Comparison of ENCODE assay signal across 10 mouse cellular contexts in the genomic region with DNA sequence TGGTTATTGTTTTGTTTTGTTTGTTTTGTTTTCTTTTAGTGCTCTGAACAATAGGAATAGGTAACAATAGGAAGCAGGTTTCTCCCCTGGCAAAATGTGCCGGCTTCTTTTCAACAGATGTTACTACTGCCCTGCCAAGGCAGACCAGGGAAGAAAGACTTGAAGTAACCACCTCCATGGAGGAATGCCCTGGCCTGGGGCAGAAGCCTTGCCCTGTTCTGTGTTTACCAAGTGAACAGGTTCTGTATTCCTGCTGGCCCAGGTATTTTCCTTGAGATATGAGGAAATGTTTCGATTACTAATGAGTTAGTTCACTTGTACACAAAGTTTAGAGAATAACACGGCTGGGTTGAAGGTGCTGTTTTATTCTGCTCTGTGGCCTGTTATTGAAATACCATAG. TPM values are rescaled to one million over a fixed set of nuclear protein-coding genes. Genes with fewer than 3 reads are reported as not detected.
A peak's percentile ranks its signal among the peaks of the same experiment; 100 is the strongest.
DNase-seq lines count a peak whose midpoint lies in the region; ATAC-seq and TF ChIP-seq lines count a peak whose summit lies in the region.
"Had no signal": no experiment of that assay in that cellular context is flagged by ENCODE, and none has a peak within 500 bp of the region (broad histone marks: within the 10 kb centered on the region; RNA-seq: fewer than 3 reads in every experiment).

No protein-coding gene starts in this region.

- peaks cover 16% of the 10 kb centered on the region for H3K4me1 ChIP-seq in embryonic facial prominence, embryonic 15.5 days
- H3K4me1 ChIP-seq in liver, postnatal 0 days (ENCODE audit: insufficient read depth), result peaks cover 20% of the 10 kb centered on the region

- no peaks in the 10 kb centered on the region for H3K9me3 ChIP-seq in embryonic facial prominence, embryonic 15.5 days (replicated peaks)
- no peaks in the 10 kb centered on the region for H3K9me3 ChIP-seq in liver, postnatal 0 days (ENCODE audit: low read length)

- 59% methylated on average over 3 of the region's 3 CpGs for WGBS in embryonic facial prominence, embryonic 15.5 days
- 68% methylated on average over 3 of the region's 3 CpGs for WGBS in liver, postnatal 0 days (ENCODE audit: insufficient replicate concordance)

- H3K36me3 ChIP-seq in embryonic facial prominence, embryonic 15.5 days, result no peaks in the 10 kb centered on the region
- H3K36me3 ChIP-seq in liver, postnatal 0 days (replicated peaks; ENCODE audit: insufficient read depth, low read length), result no peaks in the 10 kb centered on the region

- no peak overlapping the region for H3K9ac ChIP-seq in embryonic facial prominence, embryonic 15.5 days
- peak overlapping the region; percentile 83 for H3K9ac ChIP-seq in liver, postnatal 0 days (replicated peaks)

- H3K27ac ChIP-seq in embryonic facial prominence, embryonic 15.5 days (replicated peaks), result no peak overlapping the region
- H3K27ac ChIP-seq in liver, postnatal 0 days (ENCODE audit: low read depth), result no peak overlapping the region

- peak; percentile 10 for DNase-seq in cerebellum, adult 11-12 months
- DNase-seq in kidney, adult 18-20 months, result peak; percentile 35
- DNase-seq in liver, postnatal 0 days, result no peak
- DNase-seq in adrenal gland, adult (ENCODE audit: inconsistent age in 2 of 2, low spot score in 1 of 2), result no peak
- no peak for DNase-seq in cerebellum, adult 8-10 months
- no peak for DNase-seq in adrenal gland, postnatal 14 days
- DNase-seq: heart, postnatal 10 days had no signal

- H3K4me2 ChIP-seq in embryonic facial prominence, embryonic 15.5 days (replicated peaks), result peak overlapping the region; percentile 87
- peak overlapping the region; percentile 97 for H3K4me2 ChIP-seq in liver, postnatal 0 days (ENCODE audit: low read depth, low read length)

- ATAC-seq in cerebellum, adult (ENCODE audit: insufficient number of reproducible peaks, low FRiP score, low TSS enrichment), result no peak
- no peak for ATAC-seq in embryonic facial prominence, embryonic 15.5 days (ENCODE audit: insufficient number of reproducible peaks, low FRiP score, low TSS enrichment, low read depth)
- no peak for ATAC-seq in liver, postnatal 0 days

- no peaks in the 10 kb centered on the region for H3K27me3 ChIP-seq in embryonic facial prominence, embryonic 15.5 days
- 0 out of 2 replicates have a peak, but pooled peaks cover 3% of the 10 kb centered on the region for H3K27me3 ChIP-seq in liver, postnatal 0 days (ENCODE audit: insufficient read depth, low read length)

- no peak for TF ChIP-seq CTCF in liver, postnatal 0 days (IDR thresholded peaks at IDR 0.05; ENCODE audit: low read depth)

- no peak for TF ChIP-seq EP300 in liver, postnatal 0 days (IDR thresholded peaks at IDR 0.05; ENCODE audit: low read depth)

- peak overlapping the region; percentile 67 for H3K4me3 ChIP-seq in embryonic facial prominence, embryonic 15.5 days (replicated peaks)
- H3K4me3 ChIP-seq in liver, postnatal 0 days (ENCODE audit: low read depth, low read length), result peak overlapping the region; percentile 81

RNA-seq across cellular contexts. Expression of a gene that starts 1.4 kb away (rescaled TPM):
- 13.4 and 16.8 TPM in 2 replicates for polyA plus RNA-seq in embryonic facial prominence, embryonic 15.5 days (2015; fragmentation: Nextera tagmentation; extraction: Ambion mirVana)
- polyA plus RNA-seq in liver, postnatal 0 days (2015; fragmentation: Nextera tagmentation; extraction: Ambion mirVana), result 16.1 and 16.9 TPM in 2 replicates
- total RNA-seq in adrenal gland, postnatal 14 days (2021), result 3.6 and 4.7 TPM in 2 replicates

RNA-seq across cellular contexts. Expression of a gene that starts 1.5 kb away (rescaled TPM):
- 127 and 139 TPM in 2 replicates for polyA plus RNA-seq in embryonic facial prominence, embryonic 15.5 days (2015; fragmentation: Nextera tagmentation; extraction: Ambion mirVana)
- 164 and 171 TPM in 2 replicates for polyA plus RNA-seq in liver, postnatal 0 days (2015; fragmentation: Nextera tagmentation; extraction: Ambion mirVana)
- 56.6 and 65.3 TPM in 2 replicates for total RNA-seq in adrenal gland, postnatal 14 days (2021)

RNA-seq across cellular contexts. Expression of a gene that starts 28.7 kb away (rescaled TPM):
- polyA plus RNA-seq in embryonic facial prominence, embryonic 15.5 days (2015; fragmentation: Nextera tagmentation; extraction: Ambion mirVana), result 5.5 and 6.3 TPM in 2 replicates
- not detected in 2 replicates for polyA plus RNA-seq in liver, postnatal 0 days (2015; fragmentation: Nextera tagmentation; extraction: Ambion mirVana)
- 1.0 and 1.4 TPM in 2 replicates for total RNA-seq in adrenal gland, postnatal 14 days (2021)
- polyA plus RNA-seq: myocyte had no signal

Comparison
In these comparisons a context has a peak if more than half of its experiments do, and no peak if none do; other contexts are left out.
1. DNase-seq: peak in cerebellum, adult 11-12 months (single experiment) and kidney, adult 18-20 months (single experiment); none in liver, postnatal 0 days (single experiment), adrenal gland, adult (0 of 2), cerebellum, adult 8-10 months (single experiment) and adrenal gland, postnatal 14 days (single experiment).